In genomic region chr5:123364302-123364971, GRCm38 (mm10) we compare ENCODE assay signal across 8 mouse cellular contexts. TPM values are rescaled to one million over a fixed set of nuclear protein-coding genes. Genes with fewer than 3 reads are reported as not detected.
DNase-seq lines count a peak whose midpoint lies in the region; ATAC-seq lines count a peak whose summit lies in the region.

No protein-coding gene starts in this region.

- no peaks in the 10 kb centered on the region for H3K4me1 ChIP-seq in forebrain, embryonic 12.5 days
- no peaks in the 10 kb centered on the region for H3K4me1 ChIP-seq in forebrain, embryonic 16.5 days (replicated peaks; ENCODE audit: control insufficient read depth, insufficient read depth, low read length)
- no peaks in the 10 kb centered on the region for H3K4me1 ChIP-seq in midbrain, embryonic 13.5 days (replicated peaks)
- no peaks in the 10 kb centered on the region for H3K4me1 ChIP-seq in midbrain, embryonic 16.5 days (ENCODE audit: control insufficient read depth, insufficient read depth, low read length)

- H3K9ac ChIP-seq in forebrain, embryonic 12.5 days, result no peak overlapping the region
- H3K9ac ChIP-seq in forebrain, embryonic 16.5 days (replicated peaks; ENCODE audit: low read depth, low read length), result no peak overlapping the region
- H3K9ac ChIP-seq in midbrain, embryonic 13.5 days (replicated peaks), result no peak overlapping the region
- H3K9ac ChIP-seq in midbrain, embryonic 16.5 days (ENCODE audit: low read depth, low read length), result no peak overlapping the region

- 92% methylated on average over 11 of the region's 11 CpGs for WGBS in forebrain, embryonic 12.5 days
- WGBS in forebrain, embryonic 16.5 days, result 90% methylated on average over 11 of the region's 11 CpGs
- WGBS in midbrain, embryonic 13.5 days, result 93% methylated on average over 11 of the region's 11 CpGs
- 87% methylated on average over 11 of the region's 11 CpGs for WGBS in midbrain, embryonic 16.5 days

- intact Hi-C loops in heart, postnatal 36 days (cut with DNase I), result no loop called here
- intact Hi-C loops in left cerebral cortex, postnatal 25 days (cut with DNase I), result no loop called here

- no peak for ATAC-seq in forebrain, embryonic 12.5 days (ENCODE audit: low FRiP score)
- no peak for ATAC-seq in forebrain, embryonic 16.5 days
- ATAC-seq in midbrain, embryonic 13.5 days, result no peak
- no peak for ATAC-seq in midbrain, embryonic 16.5 days

- no peaks in the 10 kb centered on the region for H3K9me3 ChIP-seq in forebrain, embryonic 12.5 days
- no peaks in the 10 kb centered on the region for H3K9me3 ChIP-seq in forebrain, embryonic 16.5 days (ENCODE audit: control insufficient read depth, low read length)
- H3K9me3 ChIP-seq in midbrain, embryonic 13.5 days, result no peaks in the 10 kb centered on the region
- H3K9me3 ChIP-seq in midbrain, embryonic 16.5 days (replicated peaks; ENCODE audit: control insufficient read depth, low read length, poor library complexity, severe bottlenecking), result no peaks in the 10 kb centered on the region

- peak; percentile 71 to 79 for DNase-seq in cerebellum, postnatal 25 days
- DNase-seq in heart, postnatal 36 days, result peak; percentile 55 to 70
- DNase-seq in lung, postnatal 10 days, result peak; percentile 86
- DNase-seq in left cerebral cortex, postnatal 25 days (ENCODE audit: low spot score in 2 of 2), result no peak

- no peak overlapping the region for H3K4me3 ChIP-seq in forebrain, embryonic 12.5 days (replicated peaks)
- H3K4me3 ChIP-seq in forebrain, embryonic 16.5 days (replicated peaks; ENCODE audit: low read length), result no peak overlapping the region
- H3K4me3 ChIP-seq in midbrain, embryonic 13.5 days (replicated peaks), result no peak overlapping the region
- no peak overlapping the region for H3K4me3 ChIP-seq in midbrain, embryonic 16.5 days (ENCODE audit: low read depth, low read length)

- H3K4me2 ChIP-seq in forebrain, embryonic 12.5 days, result no peak overlapping the region
- no peak overlapping the region for H3K4me2 ChIP-seq in forebrain, embryonic 16.5 days (ENCODE audit: low read length)
- no peak overlapping the region for H3K4me2 ChIP-seq in midbrain, embryonic 13.5 days (replicated peaks)
- H3K4me2 ChIP-seq in midbrain, embryonic 16.5 days (ENCODE audit: low read length), result no peak overlapping the region

- no peaks in the 10 kb centered on the region for H3K27me3 ChIP-seq in forebrain, embryonic 12.5 days
- H3K27me3 ChIP-seq in forebrain, embryonic 16.5 days (replicated peaks; ENCODE audit: control insufficient read depth, insufficient read depth, low read length), result no peaks in the 10 kb centered on the region
- no peaks in the 10 kb centered on the region for H3K27me3 ChIP-seq in midbrain, embryonic 13.5 days
- H3K27me3 ChIP-seq in midbrain, embryonic 16.5 days (ENCODE audit: control insufficient read depth, insufficient read depth, low read depth, low read length), result no peaks in the 10 kb centered on the region

- H3K36me3 ChIP-seq in forebrain, embryonic 12.5 days (replicated peaks), result peaks cover 93% of the 10 kb centered on the region
- peaks cover 29% of the 10 kb centered on the region for H3K36me3 ChIP-seq in forebrain, embryonic 16.5 days (ENCODE audit: control insufficient read depth, insufficient read depth)
- peaks cover 91% of the 10 kb centered on the region for H3K36me3 ChIP-seq in midbrain, embryonic 13.5 days
- peaks cover 21% of the 10 kb centered on the region for H3K36me3 ChIP-seq in midbrain, embryonic 16.5 days (ENCODE audit: control insufficient read depth, insufficient read depth, low read length)

- 0 out of 2 replicates have a peak overlapping the region, but pooled peaks have one; percentile 5 for H3K27ac ChIP-seq in forebrain, embryonic 12.5 days
- H3K27ac ChIP-seq in forebrain, embryonic 16.5 days (ENCODE audit: low read length), result no peak overlapping the region
- no peak overlapping the region for H3K27ac ChIP-seq in midbrain, embryonic 13.5 days
- H3K27ac ChIP-seq in midbrain, embryonic 16.5 days (ENCODE audit: low read length), result no peak overlapping the region

RNA-seq across cellular contexts. Expression of gene Bcl7a, which starts 20.8 kb away (rescaled TPM):
- polyA plus RNA-seq in forebrain, embryonic 12.5 days (2016; fragmentation: Nextera tagmentation; extraction: Ambion mirVana), result 64.4 and 66.5 TPM in 2 replicates
- polyA plus RNA-seq in forebrain, embryonic 16.5 days (2015; fragmentation: Nextera tagmentation; extraction: Ambion mirVana), result 81.9 and 84.3 TPM in 2 replicates
- 10 to 100 TPM in 1 of 2 experiments, 1 to 10 TPM in 1; 7.1 to 12.3 TPM for total RNA-seq in heart, postnatal 36 days (2021)
- polyA plus RNA-seq in midbrain, embryonic 13.5 days (2015; fragmentation: Nextera tagmentation; extraction: Ambion mirVana), result 47.8 and 53.0 TPM in 2 replicates
- total RNA-seq in left cerebral cortex, postnatal 25 days (2021), result 10 to 100 TPM; 67.8 to 70.0 TPM
- polyA plus RNA-seq in midbrain, embryonic 16.5 days (2015; fragmentation: Nextera tagmentation; extraction: Ambion mirVana), result 34.1 and 36.7 TPM in 2 replicates

RNA-seq across cellular contexts. Expression of gene Mlxip, which starts 30.2 kb away (rescaled TPM):
- 19.0 and 19.8 TPM in 2 replicates for polyA plus RNA-seq in forebrain, embryonic 12.5 days (2016; fragmentation: Nextera tagmentation; extraction: Ambion mirVana)
- polyA plus RNA-seq in forebrain, embryonic 16.5 days (2015; fragmentation: Nextera tagmentation; extraction: Ambion mirVana), result 18.0 and 18.1 TPM in 2 replicates
- 10 to 100 TPM; 30.4 to 31.8 TPM for total RNA-seq in heart, postnatal 36 days (2021)
- 17.4 and 18.7 TPM in 2 replicates for polyA plus RNA-seq in midbrain, embryonic 13.5 days (2015; fragmentation: Nextera tagmentation; extraction: Ambion mirVana)
- total RNA-seq in left cerebral cortex, postnatal 25 days (2021), result 10 to 100 TPM; 16.3 to 18.0 TPM
- polyA plus RNA-seq in midbrain, embryonic 16.5 days (2015; fragmentation: Nextera tagmentation; extraction: Ambion mirVana), result 15.5 and 19.0 TPM in 2 replicates

Comparison
In these comparisons a context has a peak if more than half of its experiments do, and no peak if none do; other contexts are left out.
1. DNase-seq: peak in cerebellum, postnatal 25 days (2 of 2), heart, postnatal 36 days (2 of 2) and lung, postnatal 10 days (single experiment); none in left cerebral cortex, postnatal 25 days (0 of 2).